Mouse (Mus musculus) liver, embryonic 15.5 days (tissue): ENCODE measurements around the gene Nemf. TPM values are rescaled to one million over a fixed set of nuclear protein-coding genes. Genes with fewer than 3 reads are reported as not detected.

Experiments used
- ATAC-seq: fragments of 200-750 bp; cut with Nextera tagmentation; 2 replicates; pipeline ENCODE4 v1.8.0; 2017; ENCODE audit warnings: moderate number of reproducible peaks, mild to moderate bottlenecking, moderate library complexity; ENCODE audit not compliant: insufficient read depth
- H3K27ac ChIP-seq: fragments of 300-500 bp; sonication (generic); replicated peaks from 2 replicates; pipeline ENCODE4 v1.5.1; 2015; ENCODE audit warnings: mild to moderate bottlenecking, inconsistent platforms
- H3K27me3 ChIP-seq: fragments of 300-500 bp; sonication (generic); 2 replicates; pipeline ENCODE4 v1.6.1; 2015; ENCODE audit warnings: mild to moderate bottlenecking, inconsistent platforms
- H3K36me3 ChIP-seq: fragments of 300-500 bp; sonication (generic); replicated peaks from 2 replicates; pipeline ENCODE4 v1.6.1; 2015; ENCODE audit warnings: moderate library complexity, mild to moderate bottlenecking, inconsistent platforms
- H3K4me1 ChIP-seq: fragments of 300-500 bp; sonication (generic); replicated peaks from 2 replicates; pipeline ENCODE4 v1.6.1; 2015; ENCODE audit warnings: inconsistent platforms
- H3K4me2 ChIP-seq: fragments of 300-500 bp; sonication (generic); 2 replicates; pipeline ENCODE4 v1.6.1; 2015; ENCODE audit warnings: moderate library complexity, mild to moderate bottlenecking, inconsistent platforms
- H3K4me3 ChIP-seq: fragments of 300-500 bp; sonication (generic); replicated peaks from 2 replicates; pipeline ENCODE4 v1.5.1; 2015; ENCODE audit warnings: mild to moderate bottlenecking, inconsistent platforms
- H3K9ac ChIP-seq: fragments of 300-500 bp; sonication (generic); 2 replicates; pipeline ENCODE4 v1.6.1; 2015; ENCODE audit warnings: moderate library complexity, mild to moderate bottlenecking, inconsistent platforms
- H3K9me3 ChIP-seq: fragments of 300-500 bp; sonication (generic); replicated peaks from 2 replicates; pipeline ENCODE4 v1.6.1; 2016; ENCODE audit warnings: inconsistent platforms
- WGBS: fragments of 180-500 bp; shearing (Covaris S2); methylation state at CpG from one replicate; pipeline ENCODE4 v1.1.7; 2015; ENCODE audit warnings: mixed read lengths; ENCODE audit not compliant: insufficient replicate concordance; 5-methylcytosine and 5-hydroxymethylcytosine counted together
- polyA plus RNA-seq: library from polyadenylated mRNA; unstranded; fragments of >200 nt; fragmentation: Nextera tagmentation; extraction: Ambion mirVana; gene quantifications from 2 replicates; pipeline ENCODE4 v1.2.1, GENCODE M21; 2015

Gene Nemf
- 33.1 and 35.3 TPM in 2 replicates for polyA plus RNA-seq

DNA sequence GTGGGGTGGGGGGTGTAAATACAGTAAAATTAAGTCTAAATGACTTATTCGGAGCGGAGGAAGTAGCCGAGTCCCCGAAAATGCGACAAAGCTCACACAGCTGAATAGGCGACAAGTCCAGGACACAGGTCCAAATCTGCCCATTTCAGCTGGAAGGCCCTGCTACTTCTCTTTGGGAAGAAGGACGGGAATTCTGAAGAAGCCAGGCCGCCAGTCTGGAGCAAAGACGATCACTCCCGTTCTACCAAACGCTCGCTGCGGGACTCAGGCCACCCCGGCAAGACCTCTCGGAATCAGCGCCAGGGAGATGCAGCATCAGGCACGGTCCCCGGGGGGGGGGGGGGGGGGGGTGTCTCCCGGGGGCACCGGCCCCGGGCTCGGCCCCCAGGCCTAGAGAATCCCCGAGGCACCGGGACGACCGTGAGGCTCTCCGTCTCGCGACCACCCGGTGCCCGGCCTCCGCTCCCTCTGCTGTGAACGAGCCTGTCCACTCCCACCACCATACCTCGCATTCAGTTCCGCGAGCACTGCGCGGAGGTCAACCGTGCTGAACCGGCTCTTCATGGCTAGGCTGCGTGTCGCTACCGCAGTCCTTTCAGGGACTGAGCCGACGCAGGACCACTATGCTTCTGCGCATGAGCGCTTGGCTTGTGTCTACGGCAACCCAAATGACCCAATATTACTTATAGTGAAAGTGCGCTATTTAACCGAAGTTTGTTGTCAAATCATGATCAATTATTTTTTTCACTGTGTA, at the start of gene Nemf:
TSS of gene Nemf (minus strand) at position 620 of the 754 bp plus-strand sequence.
- Histone ChIP-seq H3K36me3 (peaks cover 28% of the 10 kb centered on the region), H3K4me1 (peaks cover 15% of the 10 kb centered on the region), H3K27me3 (no peaks in the 10 kb centered on the region), H3K27ac (peak within 1 kb of the TSS; percentile 92), H3K4me3 (peak within 1 kb of the TSS; percentile 95), H3K4me2 (peak within 1 kb of the TSS; percentile 73), H3K9ac (peak within 1 kb of the TSS; percentile 96), H3K9me3 (no peaks in the 10 kb centered on the region)
- under 1% methylated on average over 50 of the region's 50 CpGs for WGBS
- ATAC-seq: peak; percentile 30

GRCm38 (mm10) chr12:69402594-69403167, 45.7 kb upstream of the Nemf start:
- Histone ChIP-seq H3K27ac (no peak overlapping the region), H3K27me3 (no peaks in the 10 kb centered on the region), H3K4me2 (no peak overlapping the region), H3K9ac (no peak overlapping the region), H3K4me3 (no peak overlapping the region), H3K4me1 (no peaks in the 10 kb centered on the region), H3K36me3 (no peaks in the 10 kb centered on the region), H3K9me3 (no peaks in the 10 kb centered on the region)
- ATAC-seq: no peak
- 73% methylated on average over 13 of the region's 13 CpGs for WGBS

DNA sequence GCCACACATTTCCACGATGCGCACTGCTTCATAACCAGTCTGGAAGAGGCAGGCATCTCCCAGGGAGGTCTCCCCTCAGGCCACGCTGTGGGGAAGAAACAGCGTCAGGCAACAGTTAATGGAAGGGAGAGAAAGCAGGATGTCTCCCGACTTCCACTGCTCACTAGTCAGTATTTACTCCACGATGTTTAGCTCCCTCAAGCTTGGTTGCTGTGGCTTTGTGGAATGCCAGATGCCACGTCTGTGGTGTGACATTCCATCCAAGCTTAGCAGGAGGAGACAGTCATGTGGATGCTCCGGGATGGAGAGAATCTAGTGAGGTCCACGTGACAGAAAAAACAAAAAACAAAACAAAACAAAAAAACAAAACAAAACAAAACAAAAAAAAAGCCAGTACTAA, 45.1 kb upstream of the Nemf start:
- no peaks in the 10 kb centered on the region for H3K9me3 ChIP-seq
- no peak for ATAC-seq
- H3K27ac ChIP-seq: no peak overlapping the region
- H3K4me1 ChIP-seq: no peaks in the 10 kb centered on the region
- no peak overlapping the region for H3K4me3 ChIP-seq
- H3K9ac ChIP-seq: no peak overlapping the region
- no peaks in the 10 kb centered on the region for H3K36me3 ChIP-seq
- WGBS: 55% methylated on average over 9 of the region's 9 CpGs
- no peaks in the 10 kb centered on the region for H3K27me3 ChIP-seq
- no peak overlapping the region for H3K4me2 ChIP-seq

GRCm38 (mm10) chr12:69400871-69401286, 43.9 kb upstream of the Nemf start:
- Histone ChIP-seq H3K27ac (no peak overlapping the region), H3K9me3 (no peaks in the 10 kb centered on the region), H3K4me1 (no peaks in the 10 kb centered on the region), H3K4me2 (no peak overlapping the region), H3K36me3 (no peaks in the 10 kb centered on the region), H3K27me3 (no peaks in the 10 kb centered on the region), H3K9ac (no peak overlapping the region), H3K4me3 (no peak overlapping the region)
- whole genome bisulfite sequencing: 10% methylated on average over 2 of the region's 2 CpGs
- no peak for ATAC-seq

- Histone ChIP-seq H3K4me3 (no peak overlapping the region), H3K9ac (no peak overlapping the region), H3K9me3 (no peaks in the 10 kb centered on the region), H3K27me3 (no peaks in the 10 kb centered on the region), H3K4me2 (no peak overlapping the region), H3K36me3 (no peaks in the 10 kb centered on the region), H3K27ac (no peak overlapping the region), H3K4me1 (no peaks in the 10 kb centered on the region)
- WGBS: 59% methylated on average over 4 of the region's 4 CpGs
- no peak for ATAC-seq
Measured at GRCm38 (mm10) chr12:69400367-69400766, 43.4 kb upstream of the Nemf start.

DNA sequence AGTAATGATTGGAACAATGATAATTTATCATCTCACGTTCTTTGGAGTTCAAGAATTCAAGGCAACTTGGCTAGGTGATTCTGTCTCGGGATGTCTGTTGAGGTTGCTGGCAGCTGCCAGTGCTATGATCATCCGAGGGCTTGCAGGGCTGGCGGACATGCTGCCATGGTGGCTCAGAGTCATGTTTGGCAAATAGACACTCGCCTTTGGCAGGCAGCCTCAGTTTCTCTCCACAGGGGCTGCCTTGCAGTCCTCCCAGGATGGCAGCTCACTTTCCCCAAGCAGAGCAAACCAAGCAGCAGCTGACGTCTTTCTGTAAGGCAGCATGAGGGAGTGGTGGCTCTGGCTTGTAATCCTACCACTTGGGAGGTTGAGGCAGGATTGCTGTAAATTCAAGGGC, 37.5 kb upstream of the Nemf start:
- WGBS: 69% methylated on average over 6 of the region's 6 CpGs
- Histone ChIP-seq H3K4me2 (no peak overlapping the region), H3K9me3 (no peaks in the 10 kb centered on the region), H3K9ac (no peak overlapping the region), H3K27ac (no peak overlapping the region), H3K27me3 (no peaks in the 10 kb centered on the region), H3K36me3 (no peaks in the 10 kb centered on the region), H3K4me3 (no peak overlapping the region), H3K4me1 (peaks cover 9% of the 10 kb centered on the region; the same call in 1 of the 2 replicates)
- no peak for ATAC-seq

DNA sequence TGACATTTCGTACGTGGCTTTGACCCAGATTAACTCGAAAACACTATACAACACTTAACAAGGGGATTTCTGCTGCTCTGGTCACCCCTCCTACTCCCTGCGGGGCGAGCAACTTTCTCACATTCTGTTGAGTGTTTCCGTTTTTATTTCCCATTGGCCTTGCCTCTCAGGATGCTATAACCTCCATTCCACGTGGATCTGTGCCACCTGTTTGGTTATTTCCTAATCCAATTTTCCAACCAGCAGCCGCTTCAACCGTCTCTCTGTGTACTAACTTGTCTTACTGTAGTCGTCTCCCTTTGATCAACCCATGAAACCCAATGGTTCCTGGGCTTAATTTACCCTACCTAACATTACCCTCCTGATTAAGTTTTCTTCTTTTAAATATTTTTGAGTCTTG, 36.1 kb upstream of the Nemf start:
- H3K27me3 ChIP-seq: no peaks in the 10 kb centered on the region
- H3K4me1 ChIP-seq: peaks cover 9% of the 10 kb centered on the region; the same call in 1 of the 2 replicates
- no peaks in the 10 kb centered on the region for H3K9me3 ChIP-seq
- H3K27ac ChIP-seq: no peak overlapping the region
- H3K4me3 ChIP-seq: no peak overlapping the region
- no peaks in the 10 kb centered on the region for H3K36me3 ChIP-seq
- no peak for ATAC-seq
- H3K4me2 ChIP-seq: no peak overlapping the region
- no peak overlapping the region for H3K9ac ChIP-seq
- 69% methylated on average over 10 of the region's 10 CpGs for WGBS

DNA sequence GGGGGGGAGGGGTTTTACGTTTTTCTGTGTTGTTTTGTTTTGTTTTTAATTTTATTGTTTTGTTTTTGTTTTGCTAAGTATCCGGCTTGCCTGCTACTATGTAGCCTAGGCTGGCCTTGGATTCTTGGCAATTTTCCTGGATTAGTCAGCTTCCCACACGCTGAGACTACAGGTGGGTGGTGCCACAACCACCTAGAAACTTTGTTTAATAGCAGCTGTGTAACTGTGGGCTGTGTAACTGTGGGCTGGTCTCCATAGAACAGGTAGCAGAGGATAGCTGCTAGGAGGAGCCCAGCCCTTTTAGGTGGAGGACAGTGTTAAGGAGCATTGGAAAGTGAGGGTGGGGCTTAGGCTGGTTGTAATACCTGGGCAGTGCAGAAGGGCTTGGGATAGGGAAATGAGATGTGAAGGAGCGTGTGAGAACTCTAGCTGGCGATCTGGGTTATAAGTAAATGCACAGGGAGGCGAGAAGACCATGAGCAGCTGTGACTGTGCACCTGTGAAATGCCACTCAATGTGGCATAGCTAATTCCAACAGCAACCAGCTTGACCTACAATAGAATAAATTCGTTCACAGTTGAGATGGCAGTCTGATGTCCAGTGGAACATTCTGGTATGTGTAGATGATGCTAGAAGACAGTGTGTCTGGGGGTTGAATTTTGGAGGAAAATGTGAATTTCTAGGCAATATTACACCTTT, 33.2 kb upstream of the Nemf start:
- H3K4me2 ChIP-seq: no peak overlapping the region
- no peak overlapping the region for H3K9ac ChIP-seq
- no peak for ATAC-seq
- peaks cover 9% of the 10 kb centered on the region; the same call in 1 of the 2 replicates for H3K4me1 ChIP-seq
- H3K4me3 ChIP-seq: no peak overlapping the region
- 62% methylated on average over 7 of the region's 7 CpGs for WGBS
- no peak overlapping the region for H3K27ac ChIP-seq
- no peaks in the 10 kb centered on the region for H3K36me3 ChIP-seq
- no peaks in the 10 kb centered on the region for H3K27me3 ChIP-seq
- H3K9me3 ChIP-seq: no peaks in the 10 kb centered on the region

GRCm38 (mm10) chr12:69389273-69389938, 32.4 kb upstream of the Nemf start:
- Histone ChIP-seq H3K4me1 (peaks cover 13% of the 10 kb centered on the region; the same call in 1 of the 2 replicates), H3K4me3 (no peak overlapping the region), H3K27me3 (no peaks in the 10 kb centered on the region), H3K9ac (no peak overlapping the region), H3K9me3 (no peaks in the 10 kb centered on the region), H3K36me3 (no peaks in the 10 kb centered on the region), H3K4me2 (no peak overlapping the region), H3K27ac (no peak overlapping the region)
- 48% methylated on average over 7 of the region's 7 CpGs for whole genome bisulfite sequencing
- ATAC-seq: no peak

DNA sequence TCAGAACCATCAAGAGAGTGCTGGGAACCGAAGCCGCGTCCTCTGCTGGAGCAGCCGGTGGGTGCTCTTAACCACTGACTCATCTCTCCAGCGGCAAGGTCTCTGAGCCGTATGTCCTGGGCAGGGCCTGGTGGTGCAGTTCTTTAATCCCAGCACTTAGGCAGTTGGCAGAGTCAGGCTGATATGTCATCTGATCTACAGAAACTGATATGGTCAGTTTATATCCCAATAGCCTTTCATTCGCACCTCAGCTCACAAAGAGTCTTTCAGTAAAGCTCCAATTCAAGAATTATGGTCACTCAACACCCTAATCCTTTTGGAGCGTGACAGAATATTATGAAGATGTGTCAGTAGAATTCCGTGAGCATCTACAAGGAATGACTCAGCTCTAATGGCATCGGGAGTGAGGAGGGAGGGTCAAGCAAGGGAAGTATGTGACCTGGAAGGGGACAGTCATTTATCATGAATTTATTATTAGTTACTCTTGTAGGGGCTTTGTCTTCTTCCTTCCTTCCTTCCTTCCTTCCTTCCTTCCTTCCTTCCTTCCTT, 31.4 kb upstream of the Nemf start:
- Histone ChIP-seq H3K4me3 (no peak overlapping the region), H3K27me3 (no peaks in the 10 kb centered on the region), H3K36me3 (no peaks in the 10 kb centered on the region), H3K9me3 (no peaks in the 10 kb centered on the region), H3K4me1 (peaks cover 13% of the 10 kb centered on the region; the same call in 1 of the 2 replicates), H3K9ac (no peak overlapping the region), H3K27ac (no peak overlapping the region), H3K4me2 (no peak overlapping the region)
- ATAC-seq: no peak
- WGBS: 86% methylated on average over 10 of the region's 10 CpGs
